Mouse (Mus musculus) Patski (cell line): Measurements from ENCODE around the gene Rnase12. TPM values are rescaled to one million over a fixed set of nuclear protein-coding genes. Genes with fewer than 3 reads are reported as not detected.

Experiments
- ATAC-seq: fragments of 100-300 bp; one replicate; pipeline ENCODE4 v1.8.0; 2021
- CTCF ChIA-PET: fragments of 350-600 bp; sonication (Branson Sonifier 250); formaldehyde crosslinking; loops from one replicate; lab custom pipeline; 2022; ENCODE audit warnings: inconsistent platforms; lab: Charles Lee
- POLR2A ChIA-PET: fragments of 350-600 bp; sonication (Branson Sonifier 250); formaldehyde crosslinking; loops from one replicate; lab custom pipeline; 2022; ENCODE audit warnings: antibody characterized with exemption, inconsistent platforms; lab: Charles Lee
- DNase-seq: peaks from one replicate; pipeline ENCODE4 v3.0.0-alpha.2; 2011; ENCODE audit warnings: low read depth, low spot score
- H3K27me3 ChIP-seq: fragments of 371-371 bp; one replicate; pipeline ENCODE4 v1.5.1; 2021
- CTCF ChIP-seq: fragments of 100-300 bp; IDR thresholded peaks from one replicate; pipeline ENCODE4 v1.5.1; 2021
- in situ Hi-C: fragments of 300-500 bp; cut with MboI; formaldehyde crosslinking; loops from 3 replicates; pipeline ENCODE4 v1.11.1; 2018; ENCODE audit warnings: low pct_unique_long_range_greater_than_20kb, mixed read lengths
- polyA plus RNA-seq: library from polyadenylated mRNA; unstranded; gene quantifications from one replicate; pipeline ENCODE4 v1.2.3, GENCODE M21; 2021

The Rnase12 gene
- polyA plus RNA-seq, 1 experiment from 2014 or later, result not detected

DNA sequence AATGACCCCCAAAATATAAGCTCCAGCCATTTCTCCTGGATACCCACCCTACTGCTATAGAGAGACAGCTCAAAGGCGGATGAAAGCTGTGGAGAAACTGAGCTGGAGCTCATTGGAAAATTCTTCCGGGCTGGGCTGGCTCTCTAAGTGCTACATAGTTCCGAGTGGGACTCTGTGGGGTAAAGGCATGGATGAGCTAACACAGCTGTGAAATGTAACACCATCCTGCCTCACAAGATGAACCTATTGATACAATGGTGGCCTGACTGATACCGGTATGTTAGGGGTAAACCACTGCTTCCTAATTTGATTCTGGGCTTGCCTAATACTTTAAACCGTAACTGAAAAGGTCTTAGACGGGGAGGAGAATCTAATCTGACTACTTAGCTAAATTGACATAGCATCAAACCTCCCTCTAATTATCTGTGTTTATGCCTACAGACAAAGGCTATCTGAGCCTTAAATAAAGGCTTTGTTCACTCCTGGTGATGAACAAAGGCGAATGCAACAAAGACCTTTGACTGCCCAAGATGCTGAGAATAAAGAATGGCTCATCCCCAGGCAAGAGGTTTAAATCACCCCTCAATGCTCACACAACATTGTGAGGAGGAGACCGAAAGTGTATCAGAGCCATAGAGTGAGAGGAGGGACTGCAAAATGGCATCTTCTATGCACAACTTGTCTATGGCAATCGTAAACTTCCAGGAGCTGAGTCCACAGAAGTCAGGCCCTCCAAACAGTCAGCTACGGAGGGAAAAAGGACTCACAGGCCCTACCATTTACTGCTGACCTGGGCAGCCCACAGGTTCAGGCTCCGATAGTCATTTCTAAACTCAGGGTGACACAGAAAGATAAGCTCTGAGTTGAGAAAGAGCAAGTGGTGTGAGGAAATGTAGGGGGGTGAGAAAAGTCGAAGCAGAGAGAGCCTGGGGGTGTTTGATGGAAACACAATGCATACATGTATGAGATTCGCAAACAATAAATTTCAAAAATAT lies 2.9 kb downstream of the Rnase12 start:
- TF ChIP-seq CTCF, result no peak
- ATAC-seq (no peak), DNase-seq (no peak)
- ChIA-PET POLR2A (no interaction called here), CTCF (interaction anchor here (1.0 to 1.3 kb wide), 4 partner anchors 8 to 28 kb away, joined by 3 to 4 read pairs (median 3); no protein-coding TSS in a partner anchor)
- H3K27me3 ChIP-seq, result peaks cover 7% of the 10 kb centered on the region
- in situ Hi-C loops, result no loop called here

DNA sequence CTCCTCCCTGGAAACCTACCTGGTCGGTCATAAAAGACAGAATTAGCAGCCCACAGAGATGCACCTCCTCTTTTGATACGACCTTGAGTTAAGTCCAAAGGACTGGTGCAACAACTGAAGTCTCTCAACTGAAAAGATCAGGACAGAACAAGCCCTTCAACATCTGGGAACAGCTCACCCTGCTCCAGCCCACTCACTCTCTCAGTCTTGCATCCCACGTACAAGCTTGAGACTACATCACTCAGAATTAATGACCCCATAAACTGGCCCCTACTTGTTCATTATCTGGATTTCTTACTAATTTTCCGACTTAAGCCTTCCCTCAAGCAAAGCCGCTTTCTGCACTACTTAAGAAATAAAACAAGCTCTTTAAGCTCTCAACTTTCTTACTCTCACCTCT lies 4.3 kb downstream of the Rnase12 start:
- DNase-seq, result no peak
- ATAC-seq, result no peak
- peaks cover 11% of the 10 kb centered on the region for H3K27me3 ChIP-seq
- ChIA-PET POLR2A (no interaction called here), CTCF (interaction anchor here (0.7 to 1.3 kb wide), 2 partner anchors 9 to 15 kb away, joined by 3 read pairs; no protein-coding TSS in a partner anchor)
- TF ChIP-seq CTCF, result no peak
- in situ Hi-C loops, result no loop called here

GRCm38 (mm10) chr14:51051941-51052340 lies 5.5 kb downstream of the Rnase12 start:
- ChIA-PET CTCF (no interaction called here), POLR2A (no interaction called here)
- DNase-seq (no peak), ATAC-seq (no peak)
- TF ChIP-seq CTCF, result no peak
- peaks cover 13% of the 10 kb centered on the region for H3K27me3 ChIP-seq
- in situ Hi-C loops, result no loop called here

DNA sequence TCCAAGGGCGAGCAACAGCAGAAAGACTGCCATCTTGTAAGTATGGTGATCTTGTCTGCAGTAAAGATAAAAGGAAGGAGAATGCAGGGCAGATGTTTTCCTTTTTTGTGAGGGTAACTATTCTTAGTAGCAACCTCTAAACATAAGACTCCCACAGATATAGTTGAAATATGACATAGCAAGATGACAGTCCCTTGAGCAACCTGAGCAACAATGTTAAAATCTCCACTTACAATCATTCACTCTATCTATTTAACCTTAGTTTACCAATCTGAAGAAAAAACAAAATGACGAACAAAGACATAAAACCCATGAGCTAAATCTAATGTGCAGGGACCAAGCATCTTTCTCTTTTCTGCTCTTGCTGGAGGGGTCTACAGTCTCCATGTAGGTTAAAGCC lies 7.4 kb downstream of the Rnase12 start, which contains the start of gene Rnase11:
TSS of gene Rnase11 (minus strand) at position 101 of the 400 bp plus-strand sequence.
- TF ChIP-seq CTCF, result no peak
- peaks cover 17% of the 10 kb centered on the region for H3K27me3 ChIP-seq
- CTCF ChIA-PET, result no interaction called here
- ATAC-seq, result no peak
- no peak for DNase-seq
- POLR2A ChIA-PET, result no interaction called here
- in situ Hi-C loops, result no loop called here

GRCm38 (mm10) chr14:51047846-51048245 lies 9.6 kb downstream of the Rnase12 start:
- no peak for DNase-seq
- H3K27me3 ChIP-seq, result peaks cover 17% of the 10 kb centered on the region
- ChIA-PET CTCF (interaction anchor here (1.6 kb wide), 1 partner anchor 10 kb away, joined by 4 read pairs; no protein-coding TSS in a partner anchor), POLR2A (no interaction called here)
- no peak for ATAC-seq
- TF ChIP-seq CTCF, result no peak
- in situ Hi-C loops, result no loop called here

DNA sequence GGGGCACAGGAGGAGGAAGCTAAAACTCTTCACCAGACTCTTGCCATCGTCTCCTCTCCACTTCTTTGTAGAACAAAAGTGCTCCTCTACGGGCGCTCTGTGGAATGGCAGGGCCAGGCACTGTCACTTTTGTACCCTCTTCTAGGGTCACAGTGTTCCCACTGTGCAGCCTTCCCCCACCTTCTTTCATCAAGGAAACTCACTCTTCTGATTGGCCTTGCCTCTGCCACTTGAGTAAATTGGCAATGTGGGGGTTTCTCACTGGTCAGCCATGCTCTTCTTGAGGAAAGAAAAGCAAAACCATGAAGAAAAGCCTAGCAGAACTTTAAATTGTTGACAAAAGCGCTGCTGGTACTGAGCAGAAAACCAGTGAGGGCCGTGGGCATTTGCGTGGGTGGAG lies 15.7 kb downstream of the Rnase12 start, which contains the start of gene Rnase9:
TSS of gene Rnase9 (minus strand) at position 101 of the 400 bp plus-strand sequence.
- ChIA-PET CTCF (no interaction called here), POLR2A (no interaction called here)
- in situ Hi-C loops, result no loop called here
- ATAC-seq, result no peak
- no peak for DNase-seq
- no peak for TF ChIP-seq CTCF
- peaks cover 9% of the 10 kb centered on the region for H3K27me3 ChIP-seq

DNA sequence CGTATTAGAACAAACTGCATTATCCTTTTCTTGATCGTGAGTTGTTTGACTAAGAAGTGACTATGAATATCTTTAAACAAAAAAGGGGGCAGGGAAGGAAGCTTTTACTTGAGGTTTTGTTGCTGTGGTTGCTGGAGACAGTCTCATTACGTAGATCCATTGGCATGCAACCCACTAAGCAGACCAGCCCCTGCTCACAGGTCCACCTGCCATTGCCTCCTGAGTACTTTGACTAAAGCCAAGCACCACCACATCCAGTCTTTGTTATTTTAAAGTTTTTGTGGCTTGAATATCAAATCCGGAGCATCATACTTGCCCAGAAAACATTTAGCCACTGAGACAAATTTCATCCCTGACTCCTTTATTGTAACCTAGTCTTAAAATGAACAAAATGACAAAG lies 21.2 kb downstream of the Rnase12 start:
- ATAC-seq, result no peak
- in situ Hi-C loops, result no loop called here
- ChIA-PET CTCF (interaction anchor here (1.2 kb wide), 1 partner anchor 10 kb away, joined by 4 read pairs; no protein-coding TSS in a partner anchor), POLR2A (no interaction called here)
- peaks cover 6% of the 10 kb centered on the region for H3K27me3 ChIP-seq
- no peak for TF ChIP-seq CTCF
- DNase-seq, result no peak

GRCm38 (mm10) chr14:51035206-51035605 lies 22.3 kb downstream of the Rnase12 start:
- ChIA-PET CTCF (interaction anchor here (1.2 kb wide), 1 partner anchor 9 kb away, joined by 4 read pairs; no protein-coding TSS in a partner anchor), POLR2A (no interaction called here)
- in situ Hi-C loops, result no loop called here
- no peak for DNase-seq
- no peak for ATAC-seq
- peaks cover 4% of the 10 kb centered on the region for H3K27me3 ChIP-seq
- no peak for TF ChIP-seq CTCF

DNA sequence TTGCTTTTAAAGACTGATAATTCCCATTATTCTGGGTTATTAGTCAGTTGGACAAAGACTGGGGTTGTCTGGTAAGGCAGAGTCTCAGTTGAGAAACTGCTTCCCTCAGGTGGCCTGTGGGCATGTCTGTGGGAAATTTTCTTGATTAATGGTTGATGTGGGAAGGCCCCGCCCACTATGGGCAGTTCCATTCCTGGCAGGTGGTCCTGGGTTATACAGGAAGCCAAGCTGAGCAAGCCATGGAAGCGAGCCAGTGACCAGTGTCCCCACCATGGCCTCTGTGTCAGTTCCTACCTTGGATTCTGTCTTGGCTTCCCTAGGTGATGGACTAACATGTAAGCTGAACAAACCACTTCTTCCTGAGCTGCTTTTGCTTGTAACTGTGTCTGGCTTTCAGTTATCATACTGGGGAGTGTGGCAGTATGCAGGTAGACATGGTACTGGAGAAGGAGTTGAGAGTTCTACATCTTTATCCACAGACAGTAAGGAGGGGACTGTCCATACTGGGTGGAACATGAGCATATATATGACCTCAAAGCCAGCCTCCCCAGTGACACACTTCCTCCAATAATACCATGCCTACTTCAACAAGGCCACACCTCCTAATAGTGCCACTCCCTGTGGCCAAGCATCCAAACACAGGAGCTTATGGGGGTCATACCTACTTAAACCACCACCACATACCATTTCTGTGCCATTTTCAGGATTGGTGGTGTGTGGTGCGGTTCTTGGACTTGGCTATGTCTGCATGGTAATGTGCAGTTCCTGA lies 29.9 kb downstream of the Rnase12 start:
- no peaks in the 10 kb centered on the region for H3K27me3 ChIP-seq
- in situ Hi-C loops, result no loop called here
- no peak for TF ChIP-seq CTCF
- no peak for ATAC-seq
- ChIA-PET CTCF (interaction anchor here (0.6 to 1.9 kb wide), 4 partner anchors 11 to 36 kb away, joined by 3 to 6 read pairs (median 4); no protein-coding TSS in a partner anchor), POLR2A (no interaction called here)
- no peak for DNase-seq

DNA sequence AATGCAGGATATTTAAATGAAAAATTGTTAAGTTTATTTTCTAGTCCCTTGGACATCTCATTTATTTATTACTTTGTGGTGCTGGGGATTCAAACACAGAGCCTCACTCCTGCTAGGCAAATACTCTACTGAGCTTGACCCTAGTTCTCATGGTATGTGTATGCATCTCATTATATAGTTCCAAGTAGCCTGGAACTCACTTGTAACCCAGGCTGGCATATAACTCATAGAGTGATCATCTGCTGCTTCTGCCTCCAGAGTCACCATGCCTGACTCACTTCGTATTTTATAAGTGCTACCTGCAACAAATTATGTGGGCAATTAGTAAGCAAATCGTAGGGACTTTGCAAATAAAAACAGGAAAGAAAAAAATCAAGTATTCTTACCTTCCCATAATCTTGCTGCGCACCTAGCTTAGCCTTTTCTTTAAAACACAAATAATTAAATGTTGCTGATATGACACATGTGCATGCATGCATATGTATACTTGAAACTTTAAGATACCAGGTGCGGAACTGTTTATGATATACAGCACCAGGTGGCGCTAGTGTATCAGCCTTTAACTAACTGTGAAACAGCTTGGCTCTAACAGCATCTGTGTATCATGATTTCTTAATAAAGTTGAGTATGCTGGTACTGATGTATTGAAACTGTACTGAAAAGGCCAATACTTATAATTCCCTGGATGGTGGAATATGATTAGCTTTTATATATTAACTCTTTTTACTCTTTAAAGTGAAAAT lies 30.9 kb downstream of the Rnase12 start:
- ChIA-PET POLR2A (no interaction called here), CTCF (interaction anchor here (0.6 to 1.9 kb wide), 7 partner anchors 9 to 135 kb away, joined by 3 to 6 read pairs (median 4); no protein-coding TSS in a partner anchor)
- ATAC-seq, result no peak
- in situ Hi-C loops, result no loop called here
- H3K27me3 ChIP-seq, result no peaks in the 10 kb centered on the region
- TF ChIP-seq CTCF, result peak; percentile 58
- peak; percentile 28 for DNase-seq
